Mouse (Mus musculus): ENCODE measurements at regions not wholly inside any gene's neighbourhood (a gene's known extent, or its start where the extent isn't known, plus 50 kb on each side); places are given as distances from the start of the nearest gene placed in this dataset.

DNA sequence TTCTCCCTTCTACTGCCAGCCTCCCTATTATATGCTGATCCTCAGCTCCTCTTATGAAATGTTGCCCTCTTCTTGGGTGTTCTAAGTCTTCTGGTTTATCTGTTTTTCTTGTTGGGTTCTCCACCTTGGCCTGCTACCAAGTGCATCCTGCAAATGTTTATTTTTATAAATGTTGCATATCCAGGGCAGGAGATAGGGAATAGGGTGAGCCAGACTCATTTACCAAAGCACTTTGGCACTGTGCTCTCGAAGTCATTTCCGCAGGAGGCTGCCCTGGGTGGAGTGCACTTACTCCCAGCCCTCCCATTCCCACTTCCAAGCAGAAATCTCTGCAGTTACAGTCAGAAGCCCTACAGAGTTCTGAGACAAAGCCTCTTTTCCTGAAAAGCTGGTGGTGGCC lies 249.5 kb upstream of the Pappa start:
- no peak for DNase-seq

DNA sequence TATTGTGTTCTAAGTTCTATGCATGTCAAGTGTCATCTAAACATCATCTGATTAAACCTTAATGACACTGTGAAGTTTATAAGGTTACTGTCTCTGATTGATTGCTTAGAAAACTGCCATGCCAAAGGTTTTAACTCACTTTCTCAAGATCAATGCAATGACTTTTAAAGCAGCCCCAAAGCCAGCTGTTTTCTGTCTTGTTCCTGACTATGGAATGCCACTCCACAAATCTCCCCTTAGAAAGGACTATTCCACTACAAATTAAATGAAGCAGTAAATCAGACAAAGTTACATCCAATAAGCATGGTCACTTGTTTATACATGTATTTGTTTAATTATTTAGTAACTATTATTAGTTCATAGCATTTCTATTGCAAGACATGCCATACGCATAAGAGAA lies 247.1 kb upstream of the Pappa start:
- DNase-seq = no peak

DNA sequence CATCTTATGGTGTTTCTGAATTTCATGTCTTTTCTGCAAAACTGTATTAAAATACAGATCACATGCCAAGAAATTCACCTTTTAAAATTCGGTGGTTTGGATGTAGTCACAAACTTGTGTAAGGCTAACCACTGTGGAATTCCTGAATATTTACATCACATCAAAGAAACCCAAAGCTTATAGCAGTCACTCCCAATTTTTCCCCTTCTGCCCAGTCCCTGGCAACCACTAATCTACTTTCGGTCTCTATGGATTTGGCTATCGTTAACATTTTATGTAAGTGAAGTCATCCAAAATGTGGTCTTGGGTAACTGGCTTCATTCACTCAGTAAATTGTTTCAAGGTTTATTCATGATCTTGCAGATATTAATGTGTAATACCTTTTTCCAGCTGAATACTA lies 226.0 kb upstream of the Pappa start:
- no peak for DNase-seq

DNA sequence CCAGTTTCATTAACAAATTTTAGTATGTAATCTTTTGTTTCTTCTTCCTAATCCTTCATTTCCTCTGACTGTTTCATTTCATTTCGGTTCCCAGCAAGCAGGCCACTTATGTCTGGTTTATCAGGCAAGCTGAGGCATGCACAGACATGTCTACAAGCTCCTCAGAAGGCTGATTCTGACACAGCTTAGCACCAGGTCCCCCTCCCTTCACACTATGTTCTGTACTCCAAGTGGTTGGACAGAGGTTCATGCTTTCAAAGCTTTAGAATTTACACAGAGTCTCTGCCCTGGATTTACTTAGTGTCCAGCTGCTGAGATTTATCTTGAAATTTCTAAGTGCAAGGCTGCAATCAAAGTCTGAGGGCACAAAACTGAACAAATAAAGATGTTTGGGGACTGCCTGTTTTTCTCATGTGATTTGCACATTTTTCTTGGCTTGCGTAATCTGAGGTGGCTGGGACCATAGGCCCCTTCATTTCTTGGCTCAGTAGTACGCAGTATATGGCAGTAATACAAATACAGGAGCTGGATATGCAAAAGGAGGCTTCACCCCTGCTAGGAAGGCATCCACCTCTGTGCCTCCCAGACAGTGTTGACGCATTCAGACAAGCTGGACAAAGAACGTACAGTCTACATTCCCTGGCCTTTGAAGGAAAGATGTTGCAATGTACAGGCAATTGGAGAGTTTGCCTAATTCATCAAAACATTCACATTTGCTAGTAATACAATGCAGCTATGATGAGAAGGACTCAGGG lies 222.7 kb upstream of the Pappa start:
- DNase-seq = no peak

- DNase-seq = no peak
Observed at GRCm38 (mm10) chr4:64923751-64924150, 200.2 kb upstream of the Pappa start.

- no peak for DNase-seq
Observed at GRCm38 (mm10) chr4:64928553-64928952, 195.4 kb upstream of the Pappa start.

- DNase-seq = no peak
Observed at GRCm38 (mm10) chr4:64945547-64945946, 178.4 kb upstream of the Pappa start.

DNA sequence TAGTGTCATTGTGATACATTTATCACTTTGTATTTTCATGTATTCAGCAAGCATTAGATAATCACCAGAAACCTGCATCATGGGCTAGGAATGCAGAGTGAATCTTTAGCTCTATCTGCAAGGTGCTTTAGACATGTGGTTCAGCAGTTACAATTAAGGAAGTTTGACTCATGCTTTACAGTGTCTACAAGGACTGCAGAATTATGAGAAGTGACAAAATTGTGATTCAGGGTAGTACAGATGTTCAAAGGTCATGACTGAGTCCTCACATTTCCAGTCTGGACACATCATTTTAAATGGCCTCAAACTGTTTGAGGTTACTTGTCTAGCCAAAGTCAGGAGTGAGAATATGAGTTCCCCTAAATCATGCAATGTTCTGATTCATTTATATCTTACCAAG lies 171.3 kb upstream of the Pappa start:
- DNase-seq = no peak

DNA sequence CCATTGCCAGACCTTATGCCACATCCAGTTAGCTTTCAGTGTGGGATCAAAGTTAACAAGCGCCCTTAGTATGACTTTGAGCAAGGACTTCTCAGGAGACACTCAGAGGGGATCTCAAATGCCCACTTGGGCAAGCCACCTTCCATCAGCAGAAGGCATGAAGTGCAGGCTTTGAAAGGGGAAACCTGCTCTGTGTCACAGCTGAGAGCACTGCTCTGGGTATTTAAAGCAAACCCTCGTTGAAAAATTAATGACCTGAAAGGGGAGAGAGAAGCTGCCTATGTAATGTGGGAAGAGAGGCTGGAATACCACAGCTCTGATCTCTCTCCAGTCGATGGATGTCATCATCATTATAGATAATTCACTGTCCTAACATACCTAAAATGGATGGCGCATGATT lies 165.1 kb upstream of the Pappa start:
- no peak for DNase-seq

DNA sequence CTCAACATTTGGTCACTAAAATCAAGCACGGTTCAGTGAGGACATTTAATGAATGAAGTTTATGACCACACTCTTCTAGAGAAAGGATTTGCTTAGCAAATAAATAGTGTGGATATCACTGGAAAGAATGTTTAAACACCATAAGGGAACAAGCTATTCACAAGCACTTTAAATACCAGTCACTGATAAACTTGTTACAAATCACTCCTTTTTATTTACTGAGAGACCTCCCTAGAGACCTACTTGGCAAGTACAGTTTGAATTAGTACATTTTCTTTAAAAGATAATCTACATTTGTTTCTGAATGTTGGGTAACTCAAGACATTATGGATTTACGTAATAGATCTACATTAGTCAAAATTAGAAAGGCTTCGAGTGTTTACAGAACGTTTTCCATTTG lies 162.2 kb upstream of the Pappa start:
- DNase-seq = no peak
